Mouse (Mus musculus) layer of hippocampus, adult 8-10 months (tissue): ENCODE measurements around the gene Nfatc3. TPM values are rescaled to one million over a fixed set of nuclear protein-coding genes. Genes with fewer than 3 reads are reported as not detected.
"Not testable (repeated sequence)": the region's sequence is repeated elsewhere in the genome, so short reads cannot be mapped to it uniquely, and the experiment has no call there.

Source experiments
- DNase-seq, 2 experiments: peaks; one replicate each; pipeline ENCODE4 v3.0.0; 2022; ENCODE audit warnings: low spot score in 2 of 2
- total RNA-seq, 4 experiments: library from RNA; stranded (reverse); gene quantifications; 2 replicates each; pipeline ENCODE4 v1.2.4; 2022

Nfatc3 gene
- 10 to 100 TPM; 13.0 to 14.3 (median 14.0) TPM for total RNA-seq

DNA sequence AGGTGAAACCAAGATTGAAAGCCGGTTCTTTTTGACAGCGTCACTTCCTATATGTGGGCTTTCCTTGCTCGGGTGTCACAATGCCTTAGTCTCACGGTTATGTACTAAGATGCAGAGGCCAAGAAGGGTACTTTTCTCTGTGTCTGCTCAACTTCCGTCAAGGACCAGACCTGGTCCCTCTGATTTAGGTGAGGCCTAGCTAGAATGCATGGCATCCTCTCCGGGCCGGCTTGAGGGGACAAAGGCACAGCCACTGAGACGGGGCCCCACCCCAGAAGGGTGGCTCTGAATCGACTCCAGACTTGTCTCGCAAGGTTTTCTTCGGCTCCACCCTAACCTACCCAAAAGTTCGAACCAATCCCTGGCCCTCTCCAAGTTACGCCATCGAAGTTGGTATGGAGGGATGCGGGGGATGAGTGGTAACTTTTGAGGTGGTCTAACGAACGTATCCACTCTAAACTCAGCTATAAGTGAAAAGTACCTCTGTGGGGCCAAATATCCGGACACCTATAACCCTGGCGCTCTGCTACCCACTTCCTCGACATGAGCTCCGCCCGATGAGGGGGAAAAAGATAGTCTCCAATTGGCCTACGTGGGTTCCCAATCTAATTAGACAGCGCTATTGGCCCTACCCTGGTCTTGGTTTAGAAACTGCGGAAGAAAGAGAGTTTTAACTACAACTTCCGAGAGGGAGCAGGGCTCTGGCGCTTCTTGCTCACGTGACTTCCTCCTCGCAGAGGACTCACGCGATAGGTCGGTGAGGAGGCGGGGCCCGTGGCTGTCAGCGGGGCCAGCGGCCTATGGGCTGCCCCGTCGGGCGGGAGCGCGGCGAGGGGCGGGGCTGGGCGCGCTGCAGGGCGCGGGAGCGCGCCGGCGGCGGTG lies at the start of gene Nfatc3:
TSS of gene Nfatc3 (plus strand) at position 110 of the 882 bp plus-strand sequence.
- peak; percentile 94 to 95 for DNase-seq

DNA sequence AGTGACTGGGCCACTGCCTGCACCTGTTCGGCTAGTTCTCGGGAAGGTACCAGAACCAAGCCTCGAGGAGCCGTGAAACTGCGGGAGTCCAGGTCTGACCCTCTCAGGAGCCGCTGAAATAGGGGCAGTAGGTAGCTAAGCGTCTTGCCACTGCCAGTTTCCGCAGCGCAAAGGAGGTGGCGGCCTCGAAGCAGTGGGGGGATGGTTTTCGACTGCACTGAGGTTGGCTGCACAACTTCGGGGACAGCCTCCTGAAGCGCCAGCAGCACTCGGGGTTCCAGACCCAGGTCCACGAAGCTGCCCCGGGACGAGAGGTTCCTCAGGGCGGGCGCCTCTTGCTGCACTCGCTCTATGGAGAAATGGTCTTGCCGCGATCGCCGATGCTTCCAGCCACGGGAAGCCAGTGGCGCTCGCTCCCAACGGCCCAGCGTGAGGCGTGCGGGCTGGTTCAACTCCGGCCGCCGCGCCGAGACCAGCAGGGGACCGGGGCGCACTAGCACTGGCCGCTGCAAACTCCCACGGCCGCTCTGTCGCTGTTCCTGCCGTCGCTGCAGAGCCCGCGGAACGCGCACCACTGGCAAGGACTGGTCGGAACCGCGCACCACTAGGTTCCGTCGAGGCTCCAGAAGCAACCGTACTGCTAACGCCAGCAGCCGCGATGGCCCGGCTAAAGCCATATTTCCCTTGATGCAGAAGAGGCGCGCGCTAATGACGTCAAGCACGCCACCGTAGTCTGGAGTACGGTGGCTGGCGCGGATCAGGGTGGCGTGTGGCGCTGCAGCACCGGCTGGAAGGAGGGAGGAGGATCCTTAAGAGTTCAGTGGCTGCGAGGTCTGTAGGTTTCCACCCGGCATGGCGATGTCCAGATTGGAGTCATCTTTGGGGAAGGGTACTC lies 47.6 kb upstream of the Nfatc3 start:
- peak; percentile 88 to 92 for DNase-seq

DNA sequence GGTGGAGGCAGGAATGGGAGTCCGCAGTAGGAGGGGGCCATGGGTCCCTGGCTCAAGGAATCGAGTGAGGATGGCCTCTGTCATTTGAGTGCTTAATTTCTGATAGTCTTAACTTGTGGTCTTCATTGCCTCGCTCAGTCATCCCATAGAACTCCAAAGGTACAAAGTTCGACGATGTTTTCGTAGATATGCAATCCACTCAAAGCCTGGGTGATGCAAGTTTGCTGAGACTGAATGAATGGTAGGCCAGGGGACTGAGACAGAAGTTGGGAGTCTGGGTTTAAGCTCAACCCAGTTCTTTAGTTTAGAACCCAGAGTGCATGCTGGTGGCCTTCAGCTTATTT lies 47.0 kb upstream of the Nfatc3 start, which contains the start of gene Ddx28:
TSS of gene Ddx28 (minus strand) at position 240 of the 344 bp plus-strand sequence.
- DNase-seq: no peak

DNA sequence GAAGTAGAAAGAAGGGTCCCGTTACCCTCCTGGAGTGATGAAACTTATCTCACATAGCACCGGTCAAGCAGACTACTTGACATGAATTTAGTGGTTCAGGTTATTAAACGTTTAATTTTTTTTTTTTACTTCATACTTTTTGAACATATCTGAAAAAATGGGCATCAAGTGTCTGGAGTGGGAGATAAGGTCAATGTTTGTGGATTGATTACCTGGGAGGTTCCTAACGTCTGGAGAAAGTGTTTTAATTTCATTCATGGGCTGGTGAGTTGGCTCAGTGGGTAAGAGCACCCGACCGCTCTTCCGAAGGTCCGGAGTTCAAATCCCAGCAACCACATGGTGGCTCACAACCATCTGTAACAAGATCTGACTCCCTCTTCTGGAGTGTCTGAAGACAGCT lies 46.4 kb upstream of the Nfatc3 start:
- not testable (repeated sequence) for DNase-seq

DNA sequence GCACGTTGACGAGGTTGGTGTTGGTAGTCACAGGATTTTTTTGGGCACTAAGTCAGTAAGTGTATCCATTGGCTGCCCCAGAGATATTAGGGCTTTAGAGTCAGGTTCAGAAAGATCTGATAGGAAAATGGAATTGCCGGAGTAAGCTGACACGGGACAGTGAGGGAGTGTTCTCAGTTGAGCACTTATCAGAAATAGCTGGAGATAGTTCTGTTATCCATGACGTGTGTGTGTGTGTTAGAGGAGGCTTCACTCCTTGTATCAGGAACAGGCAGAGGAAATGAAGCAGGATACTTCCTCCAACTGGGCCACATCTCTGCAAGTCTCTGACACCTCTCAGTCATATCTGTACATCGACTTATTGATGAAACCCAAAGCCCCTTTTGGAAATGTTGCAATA lies 42.4 kb upstream of the Nfatc3 start:
- no peak for DNase-seq

DNA sequence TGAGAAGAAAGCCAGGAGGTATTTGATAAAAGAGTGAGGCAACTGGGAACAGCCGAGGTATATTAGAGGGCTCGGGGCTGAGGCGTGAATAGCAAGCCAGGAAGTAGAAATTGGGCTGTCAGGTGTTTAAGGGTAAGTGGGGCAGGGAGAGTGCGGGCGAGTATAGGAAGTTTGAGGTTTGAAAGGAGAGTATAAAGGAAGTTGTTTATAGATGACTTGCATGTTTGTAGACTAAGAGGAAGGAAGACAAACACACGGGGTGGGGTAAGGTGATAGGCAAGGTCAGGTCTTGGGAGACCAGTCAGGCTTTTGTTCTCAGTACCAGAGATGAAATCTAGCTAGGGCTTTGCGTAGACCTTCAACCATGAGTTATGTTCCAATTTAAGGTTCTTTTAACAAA lies 41.5 kb upstream of the Nfatc3 start:
- no peak for DNase-seq

DNA sequence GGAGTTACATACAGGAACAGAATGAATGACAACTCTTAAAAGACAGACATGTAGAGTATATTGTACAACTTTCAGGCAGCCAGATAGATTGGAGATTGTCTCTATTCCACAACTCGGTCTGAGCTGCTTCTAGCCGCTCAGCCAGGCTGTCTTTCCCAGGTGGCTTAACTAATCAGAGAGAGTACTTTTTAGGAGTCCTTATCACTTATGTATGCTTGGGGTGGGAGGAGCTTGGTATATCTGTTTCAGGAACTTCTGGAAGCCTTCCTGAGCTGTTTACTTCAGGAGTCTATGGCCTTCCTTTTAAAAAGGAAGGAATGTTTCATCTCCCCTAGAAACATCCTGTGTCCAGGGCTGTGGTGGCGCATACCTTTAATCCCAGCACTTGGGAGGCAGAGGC lies 40.6 kb upstream of the Nfatc3 start:
- no peak for DNase-seq

DNA sequence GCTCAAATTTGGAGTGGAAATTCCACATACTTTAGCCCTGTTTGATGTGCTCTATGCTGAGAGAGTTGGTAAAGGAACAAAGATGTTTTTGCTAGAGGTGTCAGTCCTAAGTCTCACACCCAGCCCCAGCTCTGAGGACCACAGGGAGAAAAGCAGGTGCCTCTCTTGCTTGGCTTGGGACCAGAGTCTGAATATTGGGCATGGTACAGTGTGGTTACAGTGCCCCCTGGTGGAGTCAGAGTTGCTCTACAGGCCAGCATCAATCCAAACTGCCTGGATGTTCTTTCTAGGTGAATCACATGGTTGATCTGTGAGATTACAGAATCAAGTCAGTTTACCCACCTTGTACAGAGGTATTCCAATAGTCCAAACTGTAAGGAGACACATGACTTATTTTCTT lies 36.2 kb upstream of the Nfatc3 start:
- DNase-seq: peak; percentile 58 to 80

DNA sequence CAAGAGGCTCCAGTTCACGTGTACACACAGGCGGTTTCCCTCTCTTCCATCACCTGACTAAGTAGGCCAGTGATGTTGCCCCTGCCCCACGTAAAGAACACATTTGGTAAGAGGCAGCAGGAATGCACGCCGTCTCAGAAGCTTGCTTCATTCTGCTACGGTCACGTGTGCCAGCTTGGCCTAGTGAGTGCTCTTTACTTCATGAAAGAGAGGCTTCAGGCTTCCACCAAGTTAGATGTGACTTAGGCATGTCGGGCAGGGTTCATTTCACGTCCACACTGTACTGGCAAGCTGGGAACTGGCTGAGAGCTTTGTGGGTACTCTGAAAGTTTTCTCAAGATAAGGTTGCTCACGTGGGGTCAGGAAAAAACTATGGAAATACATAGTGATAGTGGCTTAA lies 19.9 kb upstream of the Nfatc3 start:
- no peak for DNase-seq

DNA sequence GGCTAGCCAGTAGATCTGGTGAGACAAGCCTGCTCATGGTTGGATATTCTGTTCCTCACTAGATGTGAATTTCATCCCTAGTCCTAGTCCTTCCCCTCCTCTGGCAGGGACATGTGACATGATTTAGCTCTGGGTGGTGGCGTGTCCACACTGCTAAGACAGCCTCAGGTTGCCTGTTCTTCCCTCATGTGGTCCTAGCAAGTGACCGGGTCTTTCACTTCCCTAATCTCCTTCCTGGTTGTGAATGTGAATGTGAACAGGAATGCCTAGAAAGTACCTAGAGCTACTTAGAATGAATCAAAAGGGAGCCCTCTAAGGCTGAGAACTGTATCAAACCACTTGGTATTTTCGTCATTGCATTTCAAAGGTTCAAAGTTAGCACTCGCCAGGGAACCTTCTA lies 19.0 kb upstream of the Nfatc3 start:
- no peak for DNase-seq

DNA sequence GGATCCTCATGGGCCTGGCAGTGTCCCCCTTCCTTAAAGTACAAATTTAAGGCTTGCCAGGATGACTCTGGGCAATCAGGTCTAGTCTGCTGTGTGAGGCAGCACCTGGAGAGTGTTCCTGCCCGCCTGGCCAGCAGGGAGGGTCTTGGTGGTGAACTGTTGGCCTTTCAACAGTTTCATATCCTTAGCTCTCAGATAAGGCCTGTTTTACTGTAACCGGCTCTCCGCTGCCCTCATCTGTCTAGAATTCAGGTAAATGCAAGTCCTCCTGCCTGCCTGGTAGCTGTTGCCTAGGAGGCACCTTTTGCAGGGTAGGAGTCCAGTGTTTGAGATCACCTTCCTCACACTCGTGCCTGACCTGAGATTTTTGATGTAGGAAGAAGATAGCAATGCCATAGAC lies 18.4 kb upstream of the Nfatc3 start:
- DNase-seq: no peak

DNA sequence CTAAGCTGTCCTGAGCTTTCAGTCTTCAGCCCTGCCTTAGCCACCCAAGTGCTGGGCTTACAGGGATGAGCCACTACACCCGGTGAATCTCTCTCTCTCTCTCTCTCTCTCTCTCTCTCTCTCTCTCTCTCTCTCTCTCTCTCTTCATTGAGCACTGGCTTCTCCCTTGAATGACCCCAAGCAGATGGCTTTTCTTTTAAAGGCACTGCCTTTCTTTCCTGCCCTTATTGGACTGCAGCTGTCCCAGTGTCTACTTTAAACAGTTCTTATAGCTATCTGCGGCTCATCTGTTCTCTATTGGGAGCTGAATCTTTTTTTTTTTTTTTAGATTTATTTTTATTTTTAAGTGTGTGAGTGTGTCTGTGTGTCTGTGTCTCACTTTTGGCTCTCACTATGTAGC lies 15.6 kb upstream of the Nfatc3 start:
- DNase-seq: no peak

DNA sequence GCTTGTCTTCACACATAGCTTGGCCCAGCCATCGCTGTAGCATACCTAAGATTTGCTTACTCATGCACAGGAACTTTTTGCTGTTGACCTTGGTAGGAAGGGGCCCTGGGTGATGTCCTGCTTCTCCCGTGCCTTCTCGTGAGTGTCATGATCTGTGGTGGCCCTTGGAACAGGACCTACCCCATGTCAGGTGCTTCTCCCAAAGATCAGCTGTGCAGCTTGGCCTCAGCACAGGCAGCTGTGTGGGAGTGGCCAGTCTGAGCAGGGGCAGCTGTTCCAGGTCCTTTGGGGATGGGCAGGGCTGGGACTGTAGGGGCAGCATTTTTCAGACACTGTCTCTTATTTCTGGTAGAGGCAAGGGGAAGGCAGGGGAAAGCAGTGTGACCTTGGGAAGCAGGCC lies 14.5 kb upstream of the Nfatc3 start:
- no peak for DNase-seq

DNA sequence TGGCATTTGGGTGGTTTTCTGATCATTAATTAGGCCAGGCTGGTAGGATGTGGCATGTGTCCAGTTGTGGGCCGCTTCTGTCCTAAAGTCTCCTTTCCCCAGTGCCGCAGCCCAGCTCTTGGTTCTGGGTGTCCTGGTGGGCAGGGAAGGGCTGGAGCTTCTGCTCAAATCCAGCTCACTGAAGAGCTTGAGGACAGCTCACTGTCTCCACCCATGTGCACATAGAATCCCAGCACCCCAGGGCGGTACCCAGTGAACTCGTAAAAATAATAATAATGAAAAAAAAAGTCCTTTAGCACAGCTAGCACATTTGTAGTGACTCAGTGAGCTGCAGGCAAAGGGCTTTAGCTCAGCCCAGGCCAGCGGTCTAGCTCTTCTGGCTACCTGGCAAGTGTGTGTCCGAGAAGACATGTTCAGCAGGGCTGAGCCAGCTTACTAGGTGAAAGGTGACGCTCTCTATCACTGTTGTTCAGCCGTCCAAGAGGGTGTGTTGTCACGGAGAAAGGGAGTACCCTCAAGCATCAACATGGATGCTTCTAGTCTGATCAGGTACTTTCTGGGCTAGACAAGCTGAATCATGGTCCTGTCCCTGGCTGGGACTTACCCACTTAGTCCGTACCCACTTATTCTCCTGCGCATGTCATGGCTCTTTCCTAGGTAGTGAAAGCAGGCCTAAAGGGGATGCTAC lies 11.6 kb upstream of the Nfatc3 start:
- DNase-seq: no peak

DNA sequence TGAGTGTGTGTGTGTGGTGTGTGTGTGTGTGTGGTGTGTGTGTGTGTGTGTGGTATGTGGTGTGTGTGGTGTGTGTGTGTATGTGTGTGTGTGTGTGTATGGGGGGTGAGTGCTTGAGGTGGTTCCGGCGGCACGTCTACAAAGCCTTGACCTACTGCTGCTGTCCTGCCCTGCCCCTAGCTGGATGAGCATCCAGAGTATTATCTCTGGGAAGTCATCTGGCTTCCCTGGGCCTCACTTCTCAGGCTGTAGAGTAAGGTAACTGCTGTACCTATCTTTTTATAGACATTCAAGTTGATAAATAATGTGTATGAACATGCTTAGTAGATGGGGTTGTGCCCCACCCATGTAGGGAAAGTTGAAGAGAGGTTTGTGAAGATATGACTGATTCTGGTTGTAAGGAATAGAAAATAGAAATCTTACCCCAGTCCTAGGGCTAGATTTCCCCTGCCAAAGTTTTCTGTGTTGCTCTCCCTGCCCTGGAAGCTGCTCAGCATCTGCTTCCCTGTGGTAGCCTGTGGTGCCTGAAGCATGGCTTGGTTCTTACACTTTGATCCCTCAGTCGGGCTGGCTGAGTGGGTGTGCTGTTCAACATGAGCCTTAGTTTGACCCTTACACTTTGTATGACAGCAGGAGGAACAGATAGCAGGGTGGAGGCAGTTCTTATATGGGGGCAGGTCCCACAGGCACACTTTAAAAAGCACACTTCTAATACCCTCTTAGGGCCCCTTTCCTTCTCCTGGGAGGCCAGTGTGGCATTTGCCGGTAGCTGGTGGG lies 10.6 kb upstream of the Nfatc3 start:
- no peak for DNase-seq

DNA sequence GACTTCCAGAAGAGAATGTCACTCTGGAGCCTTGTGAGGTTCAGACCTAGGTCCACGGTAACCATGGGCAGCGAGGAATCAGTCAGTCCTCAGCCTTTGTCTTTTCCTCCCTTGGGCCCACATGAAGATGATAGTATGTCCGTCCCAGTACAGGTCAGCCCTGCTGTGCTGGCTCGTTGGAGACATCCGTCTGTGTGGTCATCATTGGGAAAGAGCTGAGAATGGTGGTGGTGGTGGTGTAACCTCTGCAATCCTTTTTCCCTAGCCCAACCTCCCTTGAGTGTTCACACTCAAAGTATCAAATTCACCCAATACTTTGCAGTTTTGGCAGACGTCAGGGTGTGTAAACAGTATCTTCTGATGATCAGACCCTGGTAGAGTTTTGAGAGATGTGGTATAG lies 8.8 kb upstream of the Nfatc3 start:
- no peak for DNase-seq

DNA sequence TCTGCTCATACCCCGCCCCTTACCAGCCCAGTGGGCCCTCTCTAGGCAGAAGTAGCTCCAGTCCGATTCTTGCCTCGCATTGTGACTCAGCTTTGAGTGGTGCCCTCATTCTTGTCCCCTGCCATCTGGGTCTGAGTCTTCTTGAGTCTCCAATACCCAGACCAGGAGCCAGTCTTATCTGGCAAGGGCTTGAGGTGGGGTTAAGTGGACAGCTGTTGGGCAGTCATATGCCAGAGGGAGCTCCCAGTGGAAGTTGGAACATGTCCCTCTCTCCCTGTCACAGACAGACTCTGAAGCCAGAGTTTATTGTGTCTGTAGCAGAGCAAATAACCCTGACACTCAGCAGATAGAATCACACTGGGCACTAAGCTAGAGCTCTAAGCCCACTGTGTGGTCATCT lies 7.6 kb upstream of the Nfatc3 start:
- no peak for DNase-seq

DNA sequence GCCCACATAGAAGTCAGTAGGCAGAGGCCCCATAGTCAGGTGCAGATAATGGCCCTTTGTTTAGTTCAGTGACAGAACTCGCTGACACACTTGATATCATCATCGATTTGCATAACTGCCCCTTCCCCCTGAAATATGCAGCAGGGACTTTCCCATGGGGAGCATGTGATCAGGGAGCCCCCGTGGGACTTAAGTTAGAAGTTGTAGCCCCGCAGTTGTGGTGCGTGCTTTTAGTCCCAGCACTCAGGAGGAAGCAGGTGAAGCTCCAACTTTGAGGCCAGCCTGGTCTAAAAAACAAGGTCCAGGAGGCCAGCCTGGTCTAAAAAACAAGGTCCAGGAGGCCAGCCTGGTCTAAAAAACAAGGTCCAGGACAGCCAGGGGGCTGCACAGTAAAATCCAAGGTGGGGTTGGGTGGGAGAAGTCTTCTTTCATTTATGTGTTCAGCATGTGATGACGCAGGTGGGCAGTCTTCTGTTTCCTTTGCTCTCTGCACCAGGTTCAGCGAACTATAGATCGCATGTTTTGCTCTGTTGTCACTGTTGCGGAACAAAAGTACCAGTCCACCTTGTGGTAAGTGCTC lies 6.0 kb upstream of the Nfatc3 start:
- no peak for DNase-seq

DNA sequence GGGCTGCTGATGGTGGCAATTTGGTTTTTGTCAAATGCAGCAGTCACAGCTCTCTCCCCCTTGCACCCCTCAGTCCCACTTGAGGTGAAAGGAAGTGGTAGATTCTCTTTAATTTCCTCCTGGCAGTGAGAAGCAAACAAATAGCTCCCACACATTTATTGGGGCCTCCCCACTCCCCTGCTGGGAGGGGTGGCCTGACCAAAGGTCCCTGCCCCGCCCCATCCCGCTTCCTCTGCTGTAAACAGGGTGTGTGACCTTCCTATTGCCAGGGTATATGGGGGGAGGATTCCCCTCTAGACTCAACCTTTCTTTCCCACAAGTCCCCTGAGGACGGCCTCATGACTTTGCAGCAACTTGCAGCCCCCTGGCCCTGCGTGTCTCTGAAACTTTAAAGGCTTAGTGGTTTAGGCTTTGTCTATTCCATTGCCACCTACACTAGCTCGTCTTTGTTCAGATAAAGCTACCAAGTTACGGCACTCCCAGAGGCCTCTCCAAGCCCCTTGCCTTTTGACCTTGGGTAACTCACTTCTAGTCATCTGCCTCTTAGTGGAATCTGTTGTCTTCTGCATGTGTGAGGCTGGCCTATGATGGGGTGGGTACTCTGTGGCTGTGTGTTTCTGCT lies 4.3 kb upstream of the Nfatc3 start:
- no peak for DNase-seq

DNA sequence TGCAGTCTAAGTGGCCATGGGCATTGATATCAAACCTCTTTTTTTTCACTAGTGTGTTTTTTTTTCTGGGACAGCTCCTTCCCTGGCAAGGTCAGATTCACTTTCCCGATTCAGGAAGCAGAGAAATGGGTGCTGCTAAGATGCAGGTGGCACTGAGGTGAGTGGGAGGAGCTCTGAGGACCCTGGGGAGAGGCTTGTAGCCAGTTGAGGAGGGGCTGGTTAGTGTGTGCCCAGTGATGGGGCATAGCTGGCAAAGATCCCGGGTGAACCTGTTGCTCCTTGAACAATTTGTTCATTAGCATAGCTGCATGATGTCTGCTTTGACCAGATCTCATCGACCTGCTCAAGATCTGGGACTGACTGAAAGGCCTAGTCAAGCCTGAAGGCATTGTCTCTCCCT lies 3.6 kb upstream of the Nfatc3 start:
- no peak for DNase-seq
